Mouse (Mus musculus) heart, postnatal 36 days (tissue): ENCODE data around the gene H2-DMb2. TPM values are rescaled to one million over a fixed set of nuclear protein-coding genes. Genes with fewer than 3 reads are reported as not detected.
A peak's percentile ranks its signal among the peaks of the same experiment; 100 is the strongest.

Experiments
- DNase-seq, 2 experiments: peaks; one replicate each; pipeline ENCODE4 v3.0.0; 2021 to 2022
- intact Hi-C: fragments of 180-260 bp; cut with DNase I; formaldehyde crosslinking; loops from one replicate; pipeline ENCODE4 v1.15.1; 2025
- total RNA-seq, 2 experiments: library from RNA; stranded (reverse); gene quantifications; 2 replicates each; pipeline ENCODE4 v1.2.3; 2021

The H2-DMb2 gene
- total RNA-seq, 2 experiments from 2014 or later: 1.3 to 1.7 TPM

DNA sequence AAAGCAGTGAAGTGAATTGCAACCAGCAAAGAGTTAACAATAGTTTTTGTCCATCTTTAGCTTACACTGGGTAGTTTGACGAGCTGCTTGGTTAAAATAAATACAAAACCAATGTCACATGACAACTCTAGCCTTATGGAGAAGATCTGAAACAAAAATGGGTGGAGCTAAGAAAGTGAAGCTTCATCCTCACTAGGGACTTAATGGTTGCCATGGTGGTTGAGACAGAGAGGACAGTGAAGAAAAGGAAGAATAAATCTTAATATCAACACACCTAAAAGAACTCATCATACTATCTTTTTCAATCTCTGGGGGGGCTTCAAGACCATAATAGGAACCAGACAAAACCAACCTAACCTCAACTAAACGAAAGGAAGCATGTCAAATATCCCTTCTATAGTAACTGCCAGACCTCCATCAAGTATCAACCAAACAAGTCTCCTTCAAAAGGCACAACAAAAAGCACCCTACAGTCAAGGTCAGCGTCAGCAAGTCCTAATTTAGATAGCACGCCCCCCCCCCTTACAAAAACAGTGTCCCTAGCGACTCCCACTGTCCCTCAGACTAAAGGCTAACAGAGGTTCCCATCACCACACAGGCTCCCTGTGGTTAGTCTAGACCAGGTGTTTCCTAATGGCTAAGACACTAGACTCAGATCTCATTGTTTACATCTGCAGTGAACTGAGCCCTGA is 25.5 kb upstream of the H2-DMb2 start:
- DNase-seq: no peak
- intact Hi-C loops: loop anchor here (5.0 kb wide), 1 partner anchor 85 kb away; the partner anchor contains the start of genes Rxrb and Slc39a7

DNA sequence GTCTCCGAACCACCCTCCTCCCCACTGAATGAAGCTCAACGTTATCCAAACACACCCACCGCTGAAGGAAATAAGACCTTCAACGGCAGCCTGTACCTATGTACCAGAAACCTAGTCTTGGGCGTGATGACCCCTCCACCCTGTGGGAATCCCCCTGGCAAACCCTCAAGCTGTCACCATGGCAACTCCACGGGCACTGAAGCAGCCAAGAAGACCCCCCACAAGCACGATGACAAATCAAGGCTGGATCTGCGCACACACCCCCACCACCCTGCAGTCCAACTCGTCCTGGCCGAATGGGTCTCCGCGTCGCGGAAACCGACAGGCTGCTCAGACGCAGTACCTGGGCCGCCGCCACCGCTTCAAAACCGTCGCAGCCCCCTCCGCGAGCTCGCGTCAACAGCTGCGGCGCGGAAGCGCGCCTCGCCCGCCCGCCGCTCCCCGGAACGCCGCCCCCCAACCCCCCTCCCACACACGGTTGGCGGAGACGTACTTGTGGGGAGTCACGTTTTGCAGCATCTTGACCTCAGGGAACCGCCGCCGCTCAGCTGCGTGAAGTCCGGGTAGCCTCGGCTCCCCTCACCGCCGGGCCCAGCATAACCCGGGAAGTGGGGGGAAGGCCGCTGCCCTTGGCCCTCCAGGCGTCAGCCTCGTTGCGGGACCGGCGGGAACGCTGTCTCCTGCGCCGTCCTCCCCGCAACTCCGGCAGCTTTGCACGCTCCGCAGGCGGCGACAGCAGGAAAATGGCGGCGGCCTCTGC is 24.8 kb upstream of the H2-DMb2 start:
- intact Hi-C loops: loop anchor here (5.0 kb wide), 1 partner anchor 86 kb away; the partner anchor contains the start of genes Rxrb and Slc39a7

DNA sequence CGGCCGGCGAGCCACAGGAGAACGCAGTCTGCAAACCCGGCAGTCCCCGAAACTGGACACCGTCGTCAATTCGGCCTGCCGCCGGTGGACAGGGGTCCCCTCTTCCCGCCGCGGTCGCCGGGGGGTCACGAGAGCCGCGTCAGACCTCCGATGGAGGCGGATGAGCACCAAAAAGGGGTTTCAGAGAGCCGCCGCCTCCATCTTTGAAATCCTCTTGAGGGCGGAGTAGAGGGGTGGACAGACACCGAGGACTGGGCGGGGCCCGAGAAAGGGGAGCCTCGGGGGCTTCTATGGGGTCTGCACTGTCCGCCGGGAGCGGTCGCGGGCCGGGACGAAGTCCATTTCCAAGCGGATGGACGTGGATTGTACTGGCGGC is 24.2 kb upstream of the H2-DMb2 start:
- intact Hi-C loops: loop anchor here (5.0 kb wide), 1 partner anchor 87 kb away; the partner anchor contains the start of genes Rxrb and Slc39a7
- DNase-seq: no peak

More for the DNA sequence above, 24.8 kb upstream of the H2-DMb2 start:
- DNase-seq: peak; percentile 61 to 63

DNA sequence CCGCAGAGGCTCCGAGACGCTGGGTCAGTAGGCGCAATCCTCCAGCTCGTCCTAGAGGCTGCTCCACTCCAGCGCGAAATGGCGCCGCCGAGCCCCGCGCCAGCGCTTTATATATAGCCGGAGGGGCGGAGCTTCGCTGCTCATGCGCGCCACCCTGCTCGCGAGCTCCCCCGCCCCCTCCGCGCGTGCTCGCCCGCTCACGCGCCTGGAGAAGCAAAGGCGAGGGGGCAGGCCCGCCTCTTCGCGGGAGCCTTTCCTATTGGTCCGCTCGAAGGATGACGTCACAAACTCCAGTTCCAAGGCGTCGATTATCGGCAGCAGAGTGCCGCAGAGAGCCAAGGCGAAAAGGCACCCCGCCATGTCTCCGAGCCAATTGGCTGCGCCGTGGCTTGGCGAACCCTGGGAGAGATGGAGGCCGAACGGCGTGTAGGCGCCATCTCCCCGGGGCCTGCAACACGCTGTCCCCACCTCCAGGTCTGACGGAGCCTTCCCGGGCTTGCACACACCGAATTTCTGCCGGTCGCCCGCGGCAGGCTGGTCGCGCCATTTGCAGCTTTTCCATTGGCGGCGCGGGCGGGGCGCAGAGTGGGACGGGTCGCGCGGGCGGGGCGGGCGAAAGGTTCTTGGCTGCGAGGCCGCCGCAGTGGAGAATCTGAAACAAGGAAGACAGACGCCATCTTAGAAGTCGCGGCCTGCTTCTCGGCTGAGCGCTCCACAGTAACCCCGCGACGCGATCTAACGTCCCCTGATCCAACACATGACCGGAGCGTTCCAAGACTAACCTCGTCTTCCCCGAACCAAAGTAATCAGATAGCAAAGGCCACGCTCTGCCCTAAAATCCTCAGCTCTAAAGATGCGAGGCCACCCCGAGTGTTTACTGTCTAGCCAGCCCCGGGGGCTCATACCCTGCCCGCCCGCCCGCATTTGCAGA is 23.6 kb upstream of the H2-DMb2 start, which contains the start of gene H2-DMa:
TSS of gene H2-DMa (plus strand) at position 293 of the 931 bp plus-strand sequence.
- intact Hi-C loops: loop anchor here (5.0 kb wide), 1 partner anchor 87 kb away; the partner anchor contains the start of genes Rxrb and Slc39a7

DNA sequence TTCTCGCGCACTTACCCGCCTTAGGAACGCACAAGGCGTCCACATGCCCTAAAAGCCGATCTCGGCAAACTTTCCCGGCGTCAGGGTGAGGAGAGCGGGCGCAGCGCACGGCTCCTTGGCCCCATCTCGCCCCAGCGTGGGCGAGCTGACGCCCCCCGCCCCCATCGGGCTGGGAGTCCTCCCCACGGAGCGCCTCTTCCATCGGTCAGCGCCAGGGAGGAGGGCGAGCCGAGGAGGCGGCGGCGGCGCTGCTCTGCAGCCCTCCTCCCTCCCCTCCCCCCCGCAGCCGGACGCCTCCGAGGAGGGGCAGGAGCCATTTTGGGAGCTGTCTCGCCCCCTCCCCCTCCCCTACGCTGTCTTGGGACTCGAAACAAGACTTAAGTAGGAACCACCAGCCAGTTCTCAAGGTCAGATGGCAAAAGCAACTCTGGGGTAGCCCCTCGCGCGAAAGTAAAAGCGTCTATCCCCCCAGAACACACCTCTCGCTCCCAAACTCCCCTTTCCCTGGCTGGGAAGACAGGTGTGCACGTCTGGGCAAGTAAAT is 22.9 kb upstream of the H2-DMb2 start:
- DNase-seq: peak; percentile 84 to 86
- intact Hi-C loops: no loop called here

More for the DNA sequence above, 23.6 kb upstream of the H2-DMb2 start, which contains the start of gene H2-DMa:
- DNase-seq: peak; percentile 98 to 99

DNA sequence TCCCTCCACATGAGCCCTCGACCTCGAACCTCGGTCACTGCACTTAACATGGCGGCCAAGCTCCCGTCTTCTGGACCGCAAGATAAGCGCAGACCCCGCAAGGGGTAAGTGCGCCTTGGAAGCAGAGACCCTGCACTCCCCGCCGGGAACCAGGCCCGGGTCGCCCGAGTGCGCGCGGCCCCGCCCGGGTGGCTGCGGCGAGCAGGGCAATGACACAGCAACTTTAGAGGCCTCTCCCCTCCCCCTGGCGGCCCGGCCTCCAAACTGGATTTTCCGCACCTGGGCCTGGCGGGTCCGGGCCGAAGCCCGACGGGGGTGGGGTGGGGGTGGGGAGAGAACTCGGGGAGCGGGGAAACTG is 22.3 kb upstream of the H2-DMb2 start:
- DNase-seq: peak in 1 of 2 experiments; percentile 83
- intact Hi-C loops: no loop called here

DNA sequence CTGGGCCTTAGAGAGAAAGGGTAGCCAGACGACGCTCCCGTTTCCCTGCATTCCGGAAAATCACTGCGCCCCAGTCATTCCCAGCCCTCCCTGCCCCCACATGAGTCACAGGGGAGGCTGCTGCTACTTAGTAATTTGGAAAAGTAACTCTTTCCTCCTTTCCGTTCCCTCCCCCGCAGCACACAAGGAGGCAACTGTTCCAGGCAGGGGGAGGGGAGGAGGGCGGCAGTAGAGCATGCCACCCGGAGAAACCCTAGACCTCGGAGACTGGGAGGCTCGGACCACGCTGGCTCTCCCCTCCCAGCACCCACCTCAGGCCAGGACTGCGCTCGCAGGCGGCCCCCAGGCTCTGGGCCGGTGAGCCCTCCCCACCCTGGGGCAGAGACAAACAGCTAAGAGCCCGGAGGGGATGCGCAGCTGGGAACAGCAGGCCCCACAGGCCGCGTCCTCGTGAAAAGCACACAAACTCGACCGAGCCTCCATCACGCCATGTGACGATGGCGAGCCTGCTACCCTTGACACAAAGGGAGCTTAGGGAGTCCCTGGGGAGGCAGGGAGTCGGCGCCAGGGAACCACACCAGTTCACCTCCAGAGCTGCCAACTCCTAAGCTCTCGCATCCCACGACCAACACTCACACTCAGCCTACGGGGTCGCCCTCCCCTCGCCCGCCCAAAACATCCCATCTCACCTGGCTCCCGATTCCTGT is 21.8 kb upstream of the H2-DMb2 start:
- DNase-seq: peak; percentile 81 to 92
- intact Hi-C loops: no loop called here

DNA sequence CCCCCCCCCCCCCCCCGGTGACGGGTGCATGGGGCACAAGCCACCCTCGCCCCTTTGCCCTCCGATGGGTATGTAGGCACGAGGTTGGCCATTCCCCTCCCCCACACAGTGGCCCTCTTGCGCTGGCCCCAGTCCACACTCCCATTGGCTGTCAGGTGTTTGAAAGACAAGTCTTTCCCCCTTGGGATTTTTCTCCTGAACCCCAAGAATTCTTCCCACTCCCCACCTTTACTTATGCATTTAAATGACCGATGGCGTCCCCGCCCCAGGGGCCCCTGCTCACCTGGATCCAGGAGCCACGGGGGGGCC is 21.3 kb upstream of the H2-DMb2 start:
- intact Hi-C loops: no loop called here
- DNase-seq: no peak

DNA sequence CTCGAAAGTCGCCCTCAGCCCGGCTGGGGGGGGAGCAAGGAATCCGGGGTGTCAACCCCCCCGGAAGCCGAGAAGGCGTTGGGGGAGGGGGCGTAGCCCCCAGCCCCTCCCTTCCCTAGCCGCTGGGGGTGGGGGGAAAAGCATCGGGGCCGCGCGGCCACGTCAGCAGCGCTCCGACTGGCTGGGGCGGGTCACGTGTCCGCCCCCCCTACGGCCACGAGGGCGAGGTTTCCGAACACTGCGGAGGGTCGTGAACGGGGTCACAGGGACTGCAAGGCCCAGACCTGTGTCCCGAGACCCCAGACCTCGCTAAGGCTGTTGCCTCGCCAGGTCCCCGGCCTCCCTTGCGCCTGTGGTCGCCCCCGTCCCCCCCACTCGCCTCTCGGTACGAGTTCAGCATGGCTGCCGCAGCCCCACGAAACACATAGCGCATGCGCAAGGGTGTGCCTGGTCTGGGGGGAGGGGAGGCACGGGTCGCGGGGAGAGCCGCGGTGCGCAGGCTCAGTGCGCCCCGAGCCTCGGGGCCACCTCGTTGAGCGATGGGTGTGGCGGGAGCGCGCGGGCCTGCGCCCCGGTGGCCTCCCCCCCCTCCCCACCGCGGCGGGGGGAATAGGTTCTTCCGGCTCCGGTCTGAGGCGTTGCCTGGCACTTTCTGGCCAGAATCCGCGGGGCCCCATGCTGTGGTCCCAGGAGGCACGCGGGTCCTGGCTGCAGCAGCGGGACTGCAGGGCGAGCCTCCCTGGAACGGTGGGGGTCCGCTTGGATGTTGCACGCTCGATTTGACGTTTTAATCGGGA is 20.7 kb upstream of the H2-DMb2 start, which contains the start of gene Brd2:
TSS of gene Brd2 (minus strand) at position 447 of the 797 bp plus-strand sequence.
- intact Hi-C loops: no loop called here
- peak; percentile 95 to 100 for DNase-seq

DNA sequence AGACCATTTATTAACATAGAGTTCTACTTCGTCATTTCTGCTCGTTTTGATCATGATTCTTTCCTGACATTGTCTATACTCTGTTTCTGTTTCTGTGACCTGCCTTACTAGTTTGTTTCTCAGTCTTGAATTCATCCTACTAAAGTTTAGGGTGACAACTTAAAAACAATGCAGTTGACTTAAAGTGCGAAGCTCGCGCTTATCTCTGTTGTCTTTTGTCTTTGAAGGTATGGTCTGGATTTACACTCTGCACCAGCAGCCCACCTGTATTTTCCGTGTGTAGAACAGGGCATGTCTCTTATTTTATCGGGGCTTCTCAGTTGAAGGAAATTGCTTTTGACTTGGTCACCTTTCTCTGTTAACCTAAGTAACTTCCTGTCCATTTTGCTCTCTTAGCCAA is 20.0 kb upstream of the H2-DMb2 start:
- intact Hi-C loops: no loop called here
- DNase-seq: no peak

DNA sequence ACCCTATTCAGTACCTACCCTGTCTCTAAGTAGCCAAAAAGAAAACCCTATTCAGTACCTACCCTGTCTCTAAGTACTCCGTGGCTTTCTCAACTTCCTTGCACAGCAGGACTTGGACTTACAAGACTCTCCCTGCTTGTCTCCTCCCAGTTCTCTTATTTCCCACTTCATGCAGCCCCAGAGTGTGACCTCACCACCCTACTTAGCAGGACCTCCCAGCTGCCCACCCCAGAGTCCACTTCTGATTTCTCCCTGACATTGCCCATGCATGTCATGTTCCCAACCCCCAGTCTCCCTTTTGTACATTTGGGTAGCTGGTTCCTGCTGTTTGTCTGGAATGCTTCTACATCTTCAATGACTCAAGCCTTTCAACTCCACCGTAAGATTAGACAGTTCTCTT is 19.6 kb upstream of the H2-DMb2 start:
- no peak for DNase-seq
- intact Hi-C loops: no loop called here

DNA sequence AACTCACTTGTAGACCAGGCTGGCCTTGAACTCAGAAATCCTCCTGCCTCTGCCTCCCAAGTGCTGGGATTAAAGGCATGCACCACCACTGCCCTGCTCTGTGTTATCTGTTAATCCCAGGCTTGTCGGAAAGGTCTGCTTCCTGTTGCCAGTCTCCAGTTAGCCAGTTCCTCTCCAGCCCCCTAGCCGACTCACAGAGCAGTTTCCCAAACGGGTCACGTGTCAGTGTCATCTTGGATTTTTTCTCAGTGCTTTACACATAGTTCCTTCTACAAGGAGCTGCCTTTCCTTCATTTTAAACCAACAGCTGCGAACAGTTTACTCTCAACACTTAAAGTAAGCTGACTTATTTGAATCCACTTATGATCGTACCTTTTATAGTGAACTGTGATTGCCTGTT is 18.5 kb upstream of the H2-DMb2 start:
- intact Hi-C loops: no loop called here
- no peak for DNase-seq

DNA sequence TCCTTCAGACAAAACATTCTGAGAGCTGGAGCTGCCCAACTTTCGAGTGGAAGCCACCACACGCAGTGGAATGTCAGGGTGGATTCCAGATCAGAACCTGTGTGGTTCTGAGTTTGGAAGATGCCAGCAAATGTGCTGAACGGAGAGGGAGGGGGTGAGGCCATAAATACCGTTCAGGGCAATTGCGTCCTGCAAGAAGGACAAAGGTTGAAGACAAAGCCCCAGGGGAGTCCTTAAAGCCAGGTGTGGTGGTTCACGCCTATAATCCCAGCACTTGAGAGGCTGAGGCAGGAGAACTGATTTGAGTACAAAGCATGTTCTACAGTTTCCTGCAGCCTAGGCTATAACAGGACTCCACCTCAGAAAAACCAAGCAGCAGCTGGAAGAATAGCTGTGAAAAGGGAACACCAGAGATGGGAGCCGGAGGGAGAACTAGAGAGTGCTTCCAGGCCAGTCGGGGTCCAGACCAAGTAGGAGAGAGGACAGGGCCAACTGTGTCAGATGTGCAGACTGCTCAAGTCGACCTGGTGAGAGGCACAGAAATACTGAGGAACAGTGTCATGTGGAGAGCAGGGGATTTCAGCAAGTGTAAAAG is 16.2 kb upstream of the H2-DMb2 start:
- intact Hi-C loops: no loop called here
- no peak for DNase-seq

DNA sequence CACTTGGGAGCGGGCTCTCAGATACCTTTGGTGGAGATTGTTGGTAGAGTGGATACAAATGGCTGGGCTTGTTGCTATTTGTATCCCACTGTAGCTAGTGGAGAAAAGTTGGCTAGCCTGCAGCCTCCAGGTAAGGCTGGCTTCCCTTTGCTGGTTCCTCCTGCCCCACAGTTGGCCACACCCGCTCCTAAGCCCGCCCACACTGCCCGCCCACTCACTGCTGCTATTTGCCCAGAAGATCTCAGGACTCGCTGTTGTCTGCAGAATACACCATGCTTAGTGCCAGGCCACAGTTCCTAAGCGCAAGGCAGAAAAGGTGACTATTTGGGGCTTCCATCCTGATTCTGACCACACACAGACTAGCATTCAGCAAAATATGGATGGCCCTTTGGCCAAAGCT is 15.6 kb upstream of the H2-DMb2 start:
- no peak for DNase-seq
- intact Hi-C loops: no loop called here

DNA sequence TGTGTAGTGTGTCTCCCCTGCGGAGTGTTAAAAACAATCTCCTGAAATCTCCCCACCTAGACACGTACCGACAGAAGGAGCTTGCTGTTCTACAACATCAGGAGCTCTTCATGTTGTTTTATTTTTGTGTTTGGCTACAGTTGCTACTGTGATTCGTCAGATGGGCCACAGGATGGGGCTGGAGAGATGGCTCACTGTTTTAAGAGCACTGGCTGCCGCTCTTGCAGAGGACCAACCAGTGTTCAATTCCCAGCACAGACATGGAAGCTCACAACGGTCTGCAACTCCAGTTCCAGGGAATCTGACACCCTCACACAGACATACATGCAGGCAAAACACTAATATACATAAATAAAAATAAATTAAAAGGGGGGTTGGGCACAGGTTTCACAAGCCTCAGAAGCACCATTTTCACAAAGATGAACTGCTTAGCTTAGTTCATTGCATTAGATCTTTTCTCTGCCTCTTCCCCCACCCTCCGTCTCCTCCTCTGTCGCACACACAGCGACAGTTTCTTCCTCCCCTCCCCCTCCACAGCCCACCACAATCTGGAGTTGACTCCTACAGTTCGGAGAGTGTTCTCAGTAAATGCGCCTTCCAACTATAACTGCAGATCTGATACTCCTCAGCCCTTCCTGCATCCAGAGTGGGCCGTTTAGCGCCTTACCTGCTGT is 14.7 kb upstream of the H2-DMb2 start:
- intact Hi-C loops: no loop called here
- no peak for DNase-seq

DNA sequence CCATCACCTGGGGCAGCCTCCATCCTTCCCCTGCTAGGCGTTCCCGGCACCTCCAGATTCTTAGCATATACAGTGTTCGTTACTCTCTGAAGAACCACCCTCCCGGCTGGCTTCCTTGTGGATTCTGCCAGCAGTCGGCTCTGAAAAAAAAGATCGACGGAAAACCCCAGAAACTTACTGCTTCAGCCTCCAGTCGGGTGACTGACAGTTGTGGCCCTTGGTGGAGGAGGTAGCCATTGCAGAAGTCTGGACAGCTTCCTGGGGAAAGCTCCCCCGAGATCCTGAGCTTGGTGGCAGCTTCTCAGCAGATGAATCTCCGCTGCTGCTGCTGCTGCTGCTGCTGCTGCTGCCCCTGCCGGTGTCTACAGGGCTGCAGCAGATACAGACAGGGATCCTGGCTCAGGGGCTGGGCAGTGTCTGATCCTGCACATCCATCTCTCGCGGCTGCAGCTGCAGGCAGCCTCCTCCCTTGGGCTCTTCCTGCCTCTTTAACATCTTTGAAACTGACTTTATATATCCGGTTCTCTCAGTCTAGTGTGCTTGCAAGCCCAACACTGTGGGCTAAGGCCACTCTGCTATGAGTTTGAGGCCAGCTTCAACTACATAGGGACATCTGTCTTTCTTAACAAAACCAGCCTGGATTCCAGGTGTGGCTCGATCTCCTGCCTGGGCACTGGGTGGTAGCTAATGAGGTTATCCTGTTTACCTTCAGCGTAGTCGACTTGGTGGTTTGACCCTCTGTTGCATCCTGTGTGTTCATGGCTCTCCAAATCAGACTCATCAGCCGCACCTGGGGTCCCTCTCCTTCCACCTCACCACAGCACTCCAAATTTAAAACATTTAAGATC is 13.9 kb upstream of the H2-DMb2 start:
- no peak for DNase-seq
- intact Hi-C loops: no loop called here
